ENCODE assay signal across 16 mouse cellular contexts in genomic region chr10:10710359-10710758, GRCm38 (mm10).
"Had no signal": no experiment of that assay in that cellular context is flagged by ENCODE, and none has a peak within 500 bp of the region (broad histone marks: within the 10 kb centered on the region; RNA-seq: fewer than 3 reads in every experiment).

No protein-coding gene starts in this region.

- ATAC-seq: hindbrain, embryonic 16.5 days; intestine, embryonic 16.5 days; liver, postnatal 0 days had no signal

- DNase-seq: gastrocnemius, postnatal 14 days; gastrocnemius, postnatal 36 days; heart, adult 11 months; heart, adult 2 months; heart, postnatal 14 days; heart, postnatal 36 days; kidney, adult 11 months; kidney, adult 2 months; kidney, adult 9 months; kidney, postnatal 14 days; kidney, postnatal 36 days; liver; liver, embryonic 13.5 days; liver, postnatal 0 days had no signal
